Mouse (Mus musculus) effector memory CD4-positive, alpha-beta T cell, adult 7 months (primary cell): ENCODE data around the gene Senp1. TPM values are rescaled to one million over a fixed set of nuclear protein-coding genes. Genes with fewer than 3 reads are reported as not detected.

Experiments
- polyA plus RNA-seq: library from polyadenylated mRNA; unstranded; fragments of 100-300 nt; shearing (Covaris generic); gene quantifications from one replicate; pipeline ENCODE4 v1.2.1, GENCODE M21; 2017

Gene Senp1
- polyA plus RNA-seq = 37.6 TPM

DNA sequence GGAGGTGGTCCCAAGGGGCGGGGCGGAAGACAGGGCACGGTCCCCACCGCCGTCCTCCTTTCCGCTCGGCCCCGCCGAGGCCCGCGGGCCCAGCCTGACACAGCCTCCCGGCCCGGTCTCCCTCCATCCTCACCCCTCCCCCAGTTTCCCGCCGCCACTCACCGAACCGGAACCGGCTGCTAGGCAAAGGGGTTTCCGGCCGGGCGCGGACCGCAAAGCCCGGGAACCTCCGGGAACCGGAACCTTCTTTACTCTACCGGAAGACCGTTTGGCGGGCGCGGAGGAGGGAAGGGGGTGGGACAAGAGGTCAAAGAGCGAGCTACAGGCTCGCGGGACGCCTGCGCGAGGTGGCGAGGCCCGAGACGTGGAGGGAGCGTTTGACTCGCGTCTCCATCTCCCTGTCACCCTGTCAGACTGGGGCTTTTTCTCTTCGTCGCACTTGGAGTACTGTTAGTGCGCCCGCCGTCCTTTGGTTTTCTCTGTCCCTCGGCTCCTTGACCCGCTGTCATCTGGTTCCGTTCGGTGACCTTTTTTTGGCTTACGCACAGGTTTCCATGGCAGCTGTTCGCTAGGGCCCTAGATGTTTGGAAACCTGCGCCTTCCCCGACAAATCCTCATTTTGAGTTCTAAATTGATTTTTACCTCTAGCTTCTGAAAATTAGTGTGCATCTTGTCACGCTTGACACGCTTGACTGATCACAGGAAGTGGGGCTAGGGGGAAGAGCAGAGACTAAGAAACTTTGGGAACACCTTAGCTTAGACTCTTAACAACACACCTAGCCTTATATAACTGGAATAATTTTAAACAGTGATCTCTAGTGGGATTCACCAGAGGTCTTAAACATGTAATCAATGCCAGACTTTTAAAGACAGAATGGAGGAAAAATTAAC, at the start of gene Senp1:
Gene Senp1, minus strand, starts transcription at position 624 of the 891 bp plus-strand sequence.

GRCm38 (mm10) chr15:98092372-98093120, 998 bp downstream of the Senp1 start, which contains the start of gene Pfkm:
Gene Pfkm, plus strand, starts transcription at chr15:98092589.

GRCm38 (mm10) chr15:98003822-98004739, 89.5 kb downstream of the Senp1 start, which contains the start of gene Col2a1:
Gene Col2a1, minus strand, starts transcription at chr15:98004695.

Other genes with a start within 250 kb of the Senp1 start
- gene Hdac7, start 249.2 kb downstream of the Senp1 start, polyA plus RNA-seq = 43.6 TPM
- gene Vdr, start 183.1 kb downstream of the Senp1 start, polyA plus RNA-seq = 0.20 TPM
- gene Tmem106c, start 129.5 kb downstream of the Senp1 start, polyA plus RNA-seq = 11.9 TPM
- gene Col2a1, start 89.0 kb downstream of the Senp1 start, polyA plus RNA-seq = 0.29 TPM
- 5.5 TPM for gene Pfkm, start 1.2 kb downstream of the Senp1 start, polyA plus RNA-seq
- gene Asb8, start 71.9 kb upstream of the Senp1 start, polyA plus RNA-seq = 14.8 TPM
- not detected for gene Ccdc184, start 73.4 kb upstream of the Senp1 start, polyA plus RNA-seq
- gene Olfr288, start 101.8 kb upstream of the Senp1 start, polyA plus RNA-seq = not detected
- gene Gm44579, start 127.2 kb upstream of the Senp1 start, polyA plus RNA-seq = 0.33 TPM
- not detected for gene Olfr287, start 127.3 kb upstream of the Senp1 start, polyA plus RNA-seq
- 0.38 TPM for gene Olfr286, start 140.7 kb upstream of the Senp1 start, polyA plus RNA-seq
- gene H1fnt, start 163.5 kb upstream of the Senp1 start, polyA plus RNA-seq = not detected
- gene Zfp641, start 202.4 kb upstream of the Senp1 start, polyA plus RNA-seq = not detected
- 0.10 TPM for gene Olfr285, start 223.6 kb upstream of the Senp1 start, polyA plus RNA-seq
- not detected for gene Olfr284, start 247.2 kb upstream of the Senp1 start, polyA plus RNA-seq